Mouse (Mus musculus): ENCODE data around the gene Tubd1. TPM values are rescaled to one million over a fixed set of nuclear protein-coding genes. Genes with fewer than 3 reads are reported as not detected.

Tubd1 gene
- polyA plus RNA-seq, 1 experiment from 2014 or later: 7.7 TPM

DNA sequence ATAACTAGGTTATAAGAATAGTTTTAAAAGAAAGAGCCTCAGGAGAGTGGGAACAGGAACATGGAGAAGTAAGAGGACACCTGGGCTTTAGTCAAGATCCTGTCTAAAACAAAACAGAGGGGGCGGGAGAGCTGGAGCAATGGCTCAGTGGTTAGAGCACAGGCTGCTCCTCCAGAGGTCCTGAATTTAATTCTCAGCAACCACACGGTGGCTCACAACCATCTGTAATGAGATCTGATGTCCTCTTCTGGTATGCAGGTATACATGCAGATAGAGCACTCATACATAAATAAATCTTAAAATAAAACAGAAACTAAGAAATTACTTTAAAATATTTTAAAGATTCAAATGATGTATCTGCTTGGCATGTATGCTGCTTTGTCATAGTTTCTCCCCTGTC lies 27.8 kb downstream of the Tubd1 start:
- no peak for ATAC-seq
- H3K4me3 ChIP-seq (ENCODE audit: low read length): no peak overlapping the region
- H3K9ac ChIP-seq (ENCODE audit: low read depth, low read length): no peak overlapping the region
- H3K27me3 ChIP-seq (replicated peaks; ENCODE audit: control insufficient read depth, insufficient read depth, low read length): no peaks in the 10 kb centered on the region
- no peaks in the 10 kb centered on the region; the same call in 1 of the 2 replicates for H3K4me1 ChIP-seq (ENCODE audit: control insufficient read depth, insufficient read depth, low read depth, low read length)
- no peak overlapping the region for H3K27ac ChIP-seq (ENCODE audit: low read depth, low read length)
- WGBS: 70% methylated on average over 2 of the region's 2 CpGs
- no peak overlapping the region for H3K4me2 ChIP-seq (ENCODE audit: low read length)
- H3K36me3 ChIP-seq (ENCODE audit: control insufficient read depth, insufficient read depth, low read length): no peaks in the 10 kb centered on the region
- no peaks in the 10 kb centered on the region for H3K9me3 ChIP-seq (ENCODE audit: control insufficient read depth, low read length)

DNA sequence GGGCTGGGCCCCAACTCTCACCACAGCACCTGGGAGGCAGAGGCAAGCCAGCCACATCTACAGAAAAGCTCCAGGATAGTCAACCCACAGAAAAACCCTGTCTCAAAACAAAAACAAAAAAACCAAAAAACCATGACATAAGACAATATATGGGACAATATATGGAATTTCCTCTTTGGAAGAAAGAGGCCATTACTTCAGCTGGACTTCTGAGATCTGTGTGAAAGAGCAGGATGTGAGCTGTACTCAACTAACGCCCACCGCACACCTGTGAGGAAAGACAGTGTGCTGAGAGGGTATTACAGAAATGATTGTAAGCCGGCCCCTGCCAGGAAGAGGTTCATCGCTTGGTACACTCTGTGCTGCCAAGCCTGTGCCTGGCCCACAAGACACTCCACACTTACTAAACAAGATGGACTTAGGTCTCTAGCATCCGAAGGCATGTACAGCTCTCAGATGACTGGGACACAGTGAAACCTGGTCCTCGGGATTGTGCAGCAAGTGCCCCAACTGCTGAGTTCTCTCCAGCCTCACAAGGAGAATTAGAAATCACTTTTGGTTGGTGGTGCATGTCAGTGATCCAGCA lies 28.9 kb downstream of the Tubd1 start:
- no peaks in the 10 kb centered on the region for H3K27me3 ChIP-seq (replicated peaks; ENCODE audit: control insufficient read depth, insufficient read depth, low read length)
- no peak overlapping the region for H3K4me3 ChIP-seq (ENCODE audit: low read length)
- no peak for ATAC-seq
- no peak overlapping the region for H3K9ac ChIP-seq (ENCODE audit: low read depth, low read length)
- no peak overlapping the region for H3K4me2 ChIP-seq (ENCODE audit: low read length)
- H3K4me1 ChIP-seq (ENCODE audit: control insufficient read depth, insufficient read depth, low read depth, low read length): no peaks in the 10 kb centered on the region; the same call in 1 of the 2 replicates
- H3K9me3 ChIP-seq (ENCODE audit: control insufficient read depth, low read length): no peaks in the 10 kb centered on the region
- H3K27ac ChIP-seq (ENCODE audit: low read depth, low read length): no peak overlapping the region
- H3K36me3 ChIP-seq (ENCODE audit: control insufficient read depth, insufficient read depth, low read length): no peaks in the 10 kb centered on the region
- WGBS: 89% methylated on average over 6 of the region's 6 CpGs

DNA sequence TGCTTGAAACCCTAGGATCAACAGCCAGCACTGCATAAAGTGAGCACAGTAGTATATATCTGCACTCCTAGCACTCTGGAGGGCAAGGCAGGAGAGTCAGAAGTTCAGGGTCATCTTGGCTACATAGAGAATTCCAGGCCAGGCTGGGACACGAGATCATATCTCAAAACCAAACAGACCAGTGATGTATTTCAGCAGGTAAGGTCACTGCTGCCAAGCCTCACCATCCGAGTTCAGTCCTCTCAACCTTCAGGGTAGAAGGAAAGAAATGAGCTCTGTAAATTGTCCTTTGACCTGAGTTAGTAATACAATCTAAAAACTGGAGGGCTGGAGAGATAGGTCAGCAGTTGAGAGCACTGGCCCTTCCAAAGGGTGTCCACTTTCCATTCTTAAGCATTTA lies 29.6 kb downstream of the Tubd1 start:
- Histone ChIP-seq H3K4me1 (ENCODE audit: control insufficient read depth, insufficient read depth, low read depth, low read length) (no peaks in the 10 kb centered on the region; the same call in 1 of the 2 replicates), H3K4me2 (ENCODE audit: low read length) (no peak overlapping the region), H3K36me3 (ENCODE audit: control insufficient read depth, insufficient read depth, low read length) (no peaks in the 10 kb centered on the region), H3K9ac (ENCODE audit: low read depth, low read length) (no peak overlapping the region), H3K4me3 (ENCODE audit: low read length) (no peak overlapping the region), H3K9me3 (ENCODE audit: control insufficient read depth, low read length) (no peaks in the 10 kb centered on the region), H3K27ac (ENCODE audit: low read depth, low read length) (no peak overlapping the region), H3K27me3 (replicated peaks; ENCODE audit: control insufficient read depth, insufficient read depth, low read length) (no peaks in the 10 kb centered on the region)
- no peak for ATAC-seq
- WGBS: 89% methylated on average over 2 of the region's 2 CpGs

DNA sequence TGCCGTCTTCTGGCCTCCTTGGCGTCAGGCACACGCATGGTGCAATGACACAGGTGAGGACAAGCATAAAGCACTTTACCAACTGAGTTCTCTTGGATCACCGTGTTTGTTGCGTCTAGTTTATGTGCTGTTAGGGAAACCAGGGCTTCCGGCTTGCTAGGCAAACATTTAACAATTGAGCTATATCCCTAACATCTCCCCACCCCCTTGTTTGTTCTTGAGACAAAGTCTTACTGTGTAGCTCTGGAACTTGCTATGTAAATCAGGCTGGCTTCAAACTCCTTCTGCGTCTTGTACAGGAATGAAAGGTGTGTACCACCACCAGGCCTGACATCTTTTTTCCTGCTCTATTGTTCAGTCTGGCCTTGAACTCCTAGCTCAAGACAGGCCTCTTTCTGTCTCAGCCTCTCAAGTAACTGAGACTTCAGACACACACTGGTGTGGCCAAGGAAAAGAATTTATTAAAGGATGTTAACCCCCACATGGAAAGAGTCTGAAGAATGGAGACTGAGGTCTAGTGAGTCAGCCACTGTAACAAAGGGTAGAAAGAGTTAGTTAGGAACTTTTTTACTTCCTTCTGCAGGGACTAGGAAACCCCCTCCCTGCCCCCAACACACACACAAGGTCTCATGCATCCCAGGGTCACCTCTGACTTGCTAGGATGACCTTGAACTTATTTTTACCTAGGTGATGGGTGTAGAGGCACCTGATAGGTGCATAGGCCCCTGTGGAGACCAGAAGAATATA lies 31.0 kb downstream of the Tubd1 start:
- no peak overlapping the region for H3K27ac ChIP-seq (ENCODE audit: low read depth, low read length)
- no peak for ATAC-seq
- 75% methylated on average over 7 of the region's 7 CpGs for whole genome bisulfite sequencing

DNA sequence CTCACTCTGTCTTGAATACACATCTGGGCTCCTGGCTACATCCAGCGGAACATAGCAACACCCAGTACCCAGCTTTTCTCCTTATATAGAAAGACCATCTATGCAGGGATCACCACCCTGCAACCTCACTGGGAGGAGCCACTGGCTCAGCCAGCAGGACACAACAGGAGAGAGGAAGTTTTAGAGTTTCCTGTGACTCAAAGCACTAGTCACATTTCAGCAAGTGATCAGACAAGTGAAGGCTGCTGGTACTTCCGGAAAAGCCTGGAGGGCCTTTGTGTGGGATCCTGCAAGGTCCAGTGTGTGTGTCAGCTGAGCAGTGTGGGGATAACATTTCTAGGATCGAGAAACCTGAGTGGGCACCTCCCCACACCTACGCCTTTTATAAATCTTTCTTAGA lies 32.4 kb downstream of the Tubd1 start:
- no peaks in the 10 kb centered on the region for H3K36me3 ChIP-seq (ENCODE audit: control insufficient read depth, insufficient read depth, low read length)
- H3K27ac ChIP-seq (ENCODE audit: low read depth, low read length): no peak overlapping the region
- no peak overlapping the region for H3K9ac ChIP-seq (ENCODE audit: low read depth, low read length)
- no peak overlapping the region for H3K4me3 ChIP-seq (ENCODE audit: low read length)
- no peaks in the 10 kb centered on the region for H3K4me1 ChIP-seq (ENCODE audit: control insufficient read depth, insufficient read depth, low read depth, low read length)
- WGBS: 78% methylated on average over 4 of the region's 4 CpGs
- H3K4me2 ChIP-seq (ENCODE audit: low read length): no peak overlapping the region
- no peaks in the 10 kb centered on the region for H3K9me3 ChIP-seq (ENCODE audit: control insufficient read depth, low read length)
- no peaks in the 10 kb centered on the region for H3K27me3 ChIP-seq (replicated peaks; ENCODE audit: control insufficient read depth, insufficient read depth, low read length)
- no peak for ATAC-seq

More for the DNA sequence above, 31.0 kb downstream of the Tubd1 start:
- H3K4me2 ChIP-seq (ENCODE audit: low read length): no peak overlapping the region
- H3K9me3 ChIP-seq (ENCODE audit: control insufficient read depth, low read length): no peaks in the 10 kb centered on the region
- no peaks in the 10 kb centered on the region; the same call in 1 of the 2 replicates for H3K4me1 ChIP-seq (ENCODE audit: control insufficient read depth, insufficient read depth, low read depth, low read length)
- H3K27me3 ChIP-seq (replicated peaks; ENCODE audit: control insufficient read depth, insufficient read depth, low read length): no peaks in the 10 kb centered on the region
- no peak overlapping the region for H3K9ac ChIP-seq (ENCODE audit: low read depth, low read length)
- H3K4me3 ChIP-seq (ENCODE audit: low read length): no peak overlapping the region
- no peaks in the 10 kb centered on the region for H3K36me3 ChIP-seq (ENCODE audit: control insufficient read depth, insufficient read depth, low read length)

DNA sequence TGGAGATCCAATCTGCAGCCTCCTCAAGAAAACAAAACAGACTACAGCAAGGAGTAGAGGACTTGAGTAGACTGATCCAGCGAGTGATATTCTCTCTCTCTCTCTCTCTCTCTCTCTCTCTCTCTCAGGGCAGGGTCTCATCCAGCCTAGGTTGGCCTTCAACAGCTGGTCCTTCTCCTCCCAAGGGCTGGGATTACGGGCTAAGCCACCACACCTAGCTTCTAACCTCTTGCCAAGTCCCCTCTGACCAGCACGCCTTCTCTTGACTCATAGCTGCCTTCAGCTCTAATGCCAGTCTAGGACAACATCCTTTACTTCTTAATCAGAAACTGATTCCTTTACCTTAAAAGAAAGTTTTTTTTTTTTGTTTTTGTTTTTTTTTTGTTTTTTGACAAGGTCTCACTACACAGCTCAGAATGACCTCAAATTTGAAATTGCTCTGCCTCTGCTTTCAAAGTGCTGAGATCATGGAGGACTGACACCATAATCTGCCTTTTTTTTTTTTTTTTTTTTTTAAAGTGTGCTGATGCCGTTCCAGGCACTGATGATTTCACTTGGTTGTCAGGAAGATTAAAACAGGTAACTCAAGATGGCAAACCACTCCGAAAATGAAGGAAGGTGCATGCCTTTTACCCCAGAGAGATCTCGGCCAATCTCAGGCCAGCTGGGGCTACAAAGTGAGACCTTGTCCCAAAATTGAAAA lies 33.5 kb downstream of the Tubd1 start:
- no peak for ATAC-seq
- Histone ChIP-seq H3K36me3 (ENCODE audit: control insufficient read depth, insufficient read depth, low read length) (no peaks in the 10 kb centered on the region), H3K4me1 (ENCODE audit: control insufficient read depth, insufficient read depth, low read depth, low read length) (no peaks in the 10 kb centered on the region), H3K9me3 (ENCODE audit: control insufficient read depth, low read length) (no peaks in the 10 kb centered on the region), H3K4me2 (ENCODE audit: low read length) (no peak overlapping the region), H3K9ac (ENCODE audit: low read depth, low read length) (no peak overlapping the region), H3K4me3 (ENCODE audit: low read length) (no peak overlapping the region), H3K27ac (ENCODE audit: low read depth, low read length) (no peak overlapping the region), H3K27me3 (replicated peaks; ENCODE audit: control insufficient read depth, insufficient read depth, low read length) (no peaks in the 10 kb centered on the region)
- 87% methylated on average over 6 of the region's 6 CpGs for WGBS

DNA sequence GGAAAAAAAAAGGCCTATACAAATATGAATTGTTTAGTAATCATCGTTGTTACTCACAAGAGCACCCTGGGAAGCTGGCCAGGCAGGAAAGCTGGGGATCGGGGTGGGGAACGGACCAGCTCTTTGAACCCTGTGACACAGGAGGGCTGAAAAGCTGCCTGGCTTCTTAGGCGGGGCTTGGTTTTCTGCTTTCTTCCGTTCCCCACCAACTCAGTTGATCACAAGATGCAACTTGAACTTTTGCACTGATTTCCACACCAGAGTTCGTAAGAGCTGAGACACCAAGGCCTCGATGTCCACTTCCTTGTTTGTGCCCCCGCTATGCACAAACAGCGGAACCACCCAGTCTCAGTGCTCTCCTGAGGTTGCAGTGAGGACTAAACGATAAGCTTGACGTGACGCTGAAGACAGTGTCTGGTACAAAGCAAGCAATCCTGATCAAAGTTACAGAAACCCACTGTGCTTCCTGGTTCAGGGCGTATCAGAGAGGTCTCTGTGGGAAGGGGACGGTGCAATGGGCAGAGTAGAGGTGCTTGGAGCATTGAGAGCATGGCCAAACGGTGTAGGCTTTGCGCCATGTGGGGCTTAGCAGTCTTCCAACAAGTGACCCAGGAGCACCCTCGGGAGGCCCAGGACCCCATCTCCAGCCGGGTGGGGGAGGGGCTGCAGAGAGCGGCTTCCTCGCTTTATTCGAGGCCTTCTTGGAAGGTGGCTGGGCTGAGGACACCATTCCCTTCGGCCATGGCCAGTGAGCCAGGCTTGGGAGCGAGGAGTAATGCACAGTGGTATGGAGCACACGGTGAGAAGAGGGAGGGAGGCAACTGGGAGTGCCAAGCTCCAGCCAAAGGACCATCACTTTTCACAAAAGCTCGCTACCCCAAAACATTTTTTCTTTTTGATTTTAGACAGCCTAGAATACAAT lies 34.3 kb downstream of the Tubd1 start:
- 80% methylated on average over 25 of the region's 25 CpGs for WGBS
- Histone ChIP-seq H3K9me3 (ENCODE audit: control insufficient read depth, low read length) (no peaks in the 10 kb centered on the region), H3K4me3 (ENCODE audit: low read length) (no peak overlapping the region), H3K27ac (ENCODE audit: low read depth, low read length) (no peak overlapping the region; the same call in 1 of the 2 replicates), H3K4me1 (ENCODE audit: control insufficient read depth, insufficient read depth, low read depth, low read length) (no peaks in the 10 kb centered on the region), H3K36me3 (ENCODE audit: control insufficient read depth, insufficient read depth, low read length) (no peaks in the 10 kb centered on the region), H3K27me3 (replicated peaks; ENCODE audit: control insufficient read depth, insufficient read depth, low read length) (no peaks in the 10 kb centered on the region), H3K9ac (ENCODE audit: low read depth, low read length) (no peak overlapping the region), H3K4me2 (ENCODE audit: low read length) (no peak overlapping the region)
- no peak for ATAC-seq

DNA sequence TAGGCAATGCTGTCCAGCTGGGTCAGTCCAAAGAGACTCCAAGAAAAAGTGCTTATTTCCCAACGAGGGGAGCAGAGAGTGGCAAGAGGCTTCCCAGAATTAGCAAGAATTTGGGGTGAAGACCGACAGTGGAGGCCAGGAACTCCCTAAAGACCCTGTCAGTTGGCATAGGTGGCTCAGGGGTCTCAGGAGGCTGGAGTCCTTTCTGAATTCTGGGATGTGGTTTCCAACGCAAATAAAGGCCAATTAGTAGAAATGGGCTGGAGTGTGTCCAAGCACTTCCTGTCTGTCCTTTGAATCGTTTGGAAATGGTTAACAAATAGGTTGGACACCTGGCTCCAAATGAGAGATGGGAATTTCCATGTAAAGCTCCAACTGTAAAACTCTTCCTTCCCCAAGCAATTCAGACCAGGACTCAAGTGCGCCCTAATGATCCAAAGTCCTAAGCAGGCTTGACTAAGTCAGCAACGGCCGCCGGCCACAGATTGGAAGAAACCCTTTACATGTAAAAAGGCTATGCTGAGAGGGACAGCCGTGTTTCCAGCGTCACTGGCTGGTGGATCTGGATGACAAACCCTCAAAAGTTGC lies 35.0 kb downstream of the Tubd1 start:
- Histone ChIP-seq H3K4me2 (ENCODE audit: low read length) (no peak overlapping the region), H3K9me3 (ENCODE audit: control insufficient read depth, low read length) (no peaks in the 10 kb centered on the region), H3K27me3 (replicated peaks; ENCODE audit: control insufficient read depth, insufficient read depth, low read length) (no peaks in the 10 kb centered on the region), H3K9ac (ENCODE audit: low read depth, low read length) (no peak overlapping the region), H3K4me3 (ENCODE audit: low read length) (no peak overlapping the region), H3K27ac (ENCODE audit: low read depth, low read length) (no peak overlapping the region), H3K36me3 (ENCODE audit: control insufficient read depth, insufficient read depth, low read length) (no peaks in the 10 kb centered on the region), H3K4me1 (ENCODE audit: control insufficient read depth, insufficient read depth, low read depth, low read length) (no peaks in the 10 kb centered on the region)
- 85% methylated on average over 10 of the region's 10 CpGs for WGBS
- no peak for ATAC-seq
